Mouse (Mus musculus) ovary, adult 18-20 months (tissue): ENCODE results near the gene Pth.

Experiments used
- DNase-seq: peaks from one replicate; pipeline ENCODE4 v3.0.0; 2022; ENCODE audit warnings: low spot score, mixed read lengths

Pth gene

GRCm38 (mm10) chr7:113388470-113388869 lies at the start of gene Pth:
Gene Pth (minus strand): TSS chr7:113388570.
- DNase-seq, result no peak

GRCm38 (mm10) chr7:113436312-113436711 lies 47.9 kb upstream of the Pth start:
- DNase-seq, result peak; percentile 14

- peak; percentile 6 for DNase-seq
Observed at GRCm38 (mm10) chr7:113434286-113434685, 45.9 kb upstream of the Pth start.

- no peak for DNase-seq
Observed at GRCm38 (mm10) chr7:113433451-113433850, 45.1 kb upstream of the Pth start.

- DNase-seq, result no peak
Observed at GRCm38 (mm10) chr7:113432891-113433290, 44.5 kb upstream of the Pth start.

- no peak for DNase-seq
Observed at GRCm38 (mm10) chr7:113420771-113421170, 32.4 kb upstream of the Pth start.

- peak; percentile 35 for DNase-seq
Observed at GRCm38 (mm10) chr7:113419070-113419782, 30.9 kb upstream of the Pth start.

GRCm38 (mm10) chr7:113416536-113416935 lies 28.2 kb upstream of the Pth start:
- no peak for DNase-seq

- DNase-seq, result no peak
Observed at GRCm38 (mm10) chr7:113415256-113415655, 26.9 kb upstream of the Pth start.

- no peak for DNase-seq
Observed at GRCm38 (mm10) chr7:113408712-113409111, 20.3 kb upstream of the Pth start.

GRCm38 (mm10) chr7:113398083-113398482 lies 9.7 kb upstream of the Pth start:
- no peak for DNase-seq

- DNase-seq, result no peak
Observed at GRCm38 (mm10) chr7:113396661-113397060, 8.3 kb upstream of the Pth start.

- DNase-seq, result no peak
Observed at GRCm38 (mm10) chr7:113391619-113392018, 3.2 kb upstream of the Pth start.

GRCm38 (mm10) chr7:113377875-113378658 lies 10.3 kb downstream of the Pth start:
- DNase-seq, result peak; percentile 45

GRCm38 (mm10) chr7:113372682-113373081 lies 15.7 kb downstream of the Pth start:
- DNase-seq, result no peak

- peak; percentile 52 for DNase-seq
Observed at GRCm38 (mm10) chr7:113369620-113370340, 18.6 kb downstream of the Pth start.

- DNase-seq, result peak; percentile 96
Observed at GRCm38 (mm10) chr7:113368746-113369619, 19.4 kb downstream of the Pth start, which contains the start of gene Btbd10. Gene Btbd10 (minus strand): TSS chr7:113369392.

- no peak for DNase-seq
Observed at GRCm38 (mm10) chr7:113367440-113367839, 20.9 kb downstream of the Pth start.

GRCm38 (mm10) chr7:113349089-113349488 lies 39.3 kb downstream of the Pth start:
- no peak for DNase-seq

- no peak for DNase-seq
Observed at GRCm38 (mm10) chr7:113347694-113348093, 40.7 kb downstream of the Pth start.

GRCm38 (mm10) chr7:113347271-113347670 lies 41.1 kb downstream of the Pth start:
- DNase-seq, result no peak
